Mouse (Mus musculus) granulocyte monocyte progenitor cell, adult 5-6 weeks (primary cell): ENCODE data around the gene Clic1. TPM values are rescaled to one million over a fixed set of nuclear protein-coding genes. Genes with fewer than 3 reads are reported as not detected.
"Not testable (repeated sequence)": the region's sequence is repeated elsewhere in the genome, so short reads cannot be mapped to it uniquely, and the experiment has no call there.

Experiments
- ATAC-seq: replicated peaks from 2 replicates; pipeline ENCODE4 v1.8.0; 2016; ENCODE audit warnings: mild to moderate bottlenecking, moderate TSS enrichment, inconsistent platforms; ENCODE audit not compliant: poor library complexity, severe bottlenecking
- total RNA-seq, 2 experiments: library from RNA; stranded (forward) in 1 of 2; stranded (reverse) in 1 of 2; fragments of 200-712, 200-1000 nt in 1 of 2; fragments of >200 nt in 1 of 2; fragmentation: Nextera tagmentation in 1 of 2; gene quantifications; 2 replicates each; pipeline ENCODE4 v1.2.3; 2014 to 2017

Clic1 gene
- total RNA-seq (2014; fragmentation: Nextera tagmentation), result 231 and 245 TPM in 2 replicates
- 268 and 347 TPM in 2 replicates for total RNA-seq (2017)

GRCm38 (mm10) chr17:35049561-35050016 lies at the start of gene Clic1:
Clic1 (plus strand) TSS chr17:35049966.
- ATAC-seq, result peak; percentile 15; the same call in 1 of the 2 replicates

- ATAC-seq, result peak; percentile 50
These were observed 48.9 kb upstream of the Clic1 start, which contains the start of gene Vars for GRCm38 (mm10) chr17:35000717-35001451. Vars (plus strand) TSS chr17:35000987.

DNA sequence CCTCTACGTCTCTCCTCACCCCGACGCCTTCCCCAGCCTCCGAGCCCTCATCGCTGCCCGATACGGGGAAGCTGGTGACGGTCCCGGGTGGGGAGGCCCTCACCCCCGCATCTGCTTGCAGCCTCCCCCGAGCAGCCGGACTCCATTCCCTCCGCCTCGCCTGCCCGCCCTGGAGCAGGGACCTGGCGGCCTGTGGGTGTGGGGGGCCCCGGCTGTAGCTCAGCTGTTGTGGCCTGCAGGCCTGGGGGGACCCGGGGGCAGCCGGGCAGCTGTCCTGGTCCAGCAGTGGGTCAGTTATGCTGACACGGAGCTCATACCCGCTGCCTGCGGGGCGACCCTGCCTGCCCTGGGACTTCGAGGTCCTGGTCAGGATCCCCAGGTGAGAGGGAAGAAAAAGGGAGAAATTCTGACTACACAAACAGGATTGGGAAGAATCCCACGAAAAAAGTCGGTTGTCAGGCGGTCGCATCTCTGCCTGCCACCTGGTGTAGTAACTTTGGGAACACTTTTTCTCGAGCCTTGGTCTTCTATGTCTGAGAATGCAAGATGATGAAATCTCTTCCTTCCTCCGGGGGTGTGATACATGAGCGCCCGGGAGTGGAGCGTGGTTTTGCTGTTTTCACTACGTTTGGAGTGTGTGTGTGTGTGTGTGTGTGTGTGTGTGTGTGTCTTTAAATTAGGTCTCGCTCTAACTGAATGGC lies 48.2 kb upstream of the Clic1 start:
- peak; percentile 46 for ATAC-seq

DNA sequence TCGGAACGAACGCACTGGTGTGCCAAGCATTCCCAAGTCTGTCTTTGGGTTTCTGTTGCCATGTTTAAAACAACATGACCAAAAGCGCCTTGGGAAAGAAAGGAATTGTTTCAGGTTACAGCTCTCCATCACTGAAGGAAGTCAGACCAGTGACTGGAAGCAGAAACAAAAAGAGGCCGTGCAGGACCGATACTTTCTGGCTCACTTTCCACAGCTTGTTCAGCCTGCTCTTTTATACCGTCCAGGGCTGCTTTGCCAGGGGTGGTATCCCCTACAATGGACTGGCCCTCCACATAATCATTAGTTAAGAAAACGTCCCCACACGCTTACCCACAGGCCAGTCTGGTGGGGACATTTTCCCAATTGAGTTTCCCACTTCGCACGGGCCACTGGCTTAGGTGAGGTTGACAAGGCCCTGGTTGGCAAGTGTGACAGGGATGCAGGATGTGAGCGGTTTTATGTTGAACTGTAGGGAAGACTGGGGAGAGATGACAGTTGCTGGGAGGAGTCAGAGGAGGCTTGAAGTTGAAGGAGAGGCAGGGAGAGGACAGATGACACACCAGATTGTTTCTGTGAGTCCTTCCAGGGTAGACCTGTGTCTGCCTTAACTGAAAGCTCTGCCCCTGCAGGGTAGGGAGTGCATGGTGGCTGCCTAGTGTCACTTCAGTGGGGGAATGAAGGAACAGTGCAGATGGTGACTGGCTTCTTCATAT lies 47.5 kb upstream of the Clic1 start:
- no peak for ATAC-seq

GRCm38 (mm10) chr17:35003022-35003838 lies 46.5 kb upstream of the Clic1 start:
- ATAC-seq, result no peak

DNA sequence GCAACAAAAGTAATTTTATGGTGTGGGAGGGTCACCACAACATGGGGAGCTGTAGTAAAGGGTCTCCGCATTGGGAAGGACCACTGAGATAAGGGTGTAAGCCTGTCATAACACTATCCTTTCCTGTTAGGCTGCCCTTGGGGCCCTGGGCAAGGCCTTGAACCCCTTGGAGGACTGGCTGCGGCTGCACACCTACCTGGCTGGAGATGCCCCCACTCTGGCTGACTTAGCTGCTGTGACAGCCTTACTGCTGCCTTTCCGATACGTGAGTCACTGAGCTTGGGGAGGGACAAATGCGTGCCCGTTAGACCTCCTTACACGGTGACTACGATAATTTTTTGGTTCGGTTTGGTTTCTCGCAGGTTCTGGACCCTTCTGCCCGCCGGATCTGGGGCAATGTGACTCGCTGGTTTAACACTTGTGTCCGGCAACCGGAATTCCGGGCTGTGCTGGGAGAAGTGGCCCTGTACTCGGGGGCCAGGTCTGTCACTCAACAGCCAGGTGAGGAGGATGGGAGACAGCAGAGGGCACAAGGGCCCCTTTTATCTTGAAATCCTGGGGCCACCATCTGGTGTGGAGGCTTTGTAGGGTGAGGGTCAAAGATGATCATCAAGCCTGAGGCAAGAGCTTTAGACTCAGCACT lies 45.6 kb upstream of the Clic1 start:
- no peak for ATAC-seq

GRCm38 (mm10) chr17:35005158-35005557 lies 44.6 kb upstream of the Clic1 start:
- no peak for ATAC-seq

- ATAC-seq, result not testable (repeated sequence)
These were observed 43.9 kb upstream of the Clic1 start for GRCm38 (mm10) chr17:35005902-35006301.

DNA sequence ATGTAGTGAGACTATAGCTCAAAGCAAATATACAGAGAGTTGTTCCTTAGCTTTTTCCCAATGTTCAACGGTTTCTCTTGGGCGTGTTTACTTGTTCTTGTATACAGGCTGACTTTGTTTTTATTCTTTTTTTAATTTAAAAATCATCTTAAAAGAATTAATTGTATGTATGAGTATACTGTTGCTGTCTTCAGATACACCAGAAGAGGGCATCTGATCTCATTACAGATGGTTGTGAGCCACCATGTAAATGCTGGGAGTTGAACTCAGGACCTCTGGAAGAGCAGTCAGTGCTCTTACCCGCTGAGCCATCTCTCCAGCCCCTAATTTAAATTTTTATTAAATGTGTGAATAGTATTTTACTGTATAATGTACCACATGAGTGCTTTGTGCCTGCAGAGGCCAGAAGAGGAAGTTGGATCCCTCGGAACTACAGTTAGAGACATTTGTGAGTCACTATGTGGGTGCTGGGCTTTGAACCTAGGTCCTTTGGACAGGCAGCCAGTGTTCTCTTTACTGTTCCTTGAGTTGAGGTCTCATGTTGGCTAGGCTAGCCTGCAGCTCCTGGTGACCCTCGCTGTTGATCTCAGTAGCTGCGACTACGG lies 42.3 kb upstream of the Clic1 start:
- peak; percentile 37; the same call in 1 of the 2 replicates for ATAC-seq

DNA sequence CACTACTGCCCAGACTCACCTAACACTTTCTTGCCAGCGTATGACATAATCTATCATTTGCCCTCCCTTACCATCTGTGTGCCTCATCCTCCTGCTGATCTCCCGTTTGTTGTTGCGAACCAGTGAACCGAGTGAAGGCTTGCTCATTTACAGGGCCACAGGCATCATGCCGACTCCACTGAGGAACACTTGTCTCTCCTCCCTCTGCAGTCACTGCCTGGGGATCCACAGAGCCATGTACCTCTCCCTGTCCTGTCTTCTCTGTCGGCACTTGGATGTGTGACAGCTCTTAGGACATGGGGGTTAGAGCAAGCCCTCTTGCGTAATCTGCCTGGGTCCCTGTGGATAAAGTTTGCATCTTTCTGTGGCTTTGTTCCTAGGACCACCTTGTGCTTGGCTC lies 40.2 kb upstream of the Clic1 start:
- ATAC-seq, result peak; percentile 35; the same call in 1 of the 2 replicates

DNA sequence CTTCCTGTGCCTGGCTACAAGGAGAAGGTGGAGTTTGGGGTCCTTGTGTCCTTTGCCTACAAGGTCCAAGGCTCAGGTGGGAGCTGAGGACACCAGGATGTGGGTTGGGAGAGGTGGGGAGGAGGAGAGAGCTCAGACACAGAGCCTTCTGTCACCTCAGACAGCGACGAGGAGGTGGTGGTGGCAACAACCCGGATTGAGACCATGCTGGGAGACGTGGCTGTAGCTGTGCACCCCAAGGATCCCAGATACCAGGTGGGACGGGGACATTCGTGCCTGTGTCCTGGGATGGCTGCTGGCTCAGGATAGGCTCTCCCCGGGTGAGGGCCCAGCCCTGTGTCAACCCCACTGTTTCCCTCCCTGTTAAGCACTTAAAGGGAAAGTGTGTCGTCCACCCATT lies 38.3 kb upstream of the Clic1 start:
- ATAC-seq, result no peak

GRCm38 (mm10) chr17:35012430-35012829 lies 37.3 kb upstream of the Clic1 start:
- ATAC-seq, result no peak

- no peak for ATAC-seq
These were observed 36.5 kb upstream of the Clic1 start for GRCm38 (mm10) chr17:35013221-35013620.

GRCm38 (mm10) chr17:35015296-35015695 lies 34.5 kb upstream of the Clic1 start:
- ATAC-seq, result no peak

- 0 out of 2 replicates have a peak, but pooled peaks have one; percentile 4 for ATAC-seq
These were observed 33.4 kb upstream of the Clic1 start, which contains the start of gene Vwa7 for GRCm38 (mm10) chr17:35016376-35016775. Vwa7 (plus strand) TSS chr17:35016579.

GRCm38 (mm10) chr17:35016791-35017705 lies 32.7 kb upstream of the Clic1 start:
- no peak for ATAC-seq

GRCm38 (mm10) chr17:35017706-35018030 lies 32.1 kb upstream of the Clic1 start:
- ATAC-seq, result no peak

- no peak for ATAC-seq
These were observed 31.6 kb upstream of the Clic1 start for GRCm38 (mm10) chr17:35018171-35018570.
